Mouse (Mus musculus): ENCODE measurements at regions not wholly inside any gene's neighbourhood (a gene's known extent, or its start where the extent isn't known, plus 50 kb on each side); places are given as distances from the start of the nearest gene placed in this dataset.

- TF ChIP-seq EP300 (IDR thresholded peaks at IDR 0.05; ENCODE audit: low read depth) (no peak), CTCF (IDR thresholded peaks at IDR 0.05; ENCODE audit: low read depth) (no peak)
These were observed 173.4 kb upstream of the Ccdc122 start for GRCm38 (mm10) chr14:76863035-76863706.
